Mouse (Mus musculus) lung, postnatal 0 days (tissue): ENCODE data around the gene Rnf185.

Source experiments
- CTCF ChIP-seq: IDR thresholded peaks from 2 replicates; pipeline ENCODE4 v1.5.1; 2016; ENCODE audit warnings: antibody characterized with exemption, mild to moderate bottlenecking
- EP300 ChIP-seq: IDR thresholded peaks from 2 replicates; pipeline ENCODE4 v1.6.1; 2016; ENCODE audit warnings: antibody characterized with exemption, mild to moderate bottlenecking, control low read depth

DNA sequence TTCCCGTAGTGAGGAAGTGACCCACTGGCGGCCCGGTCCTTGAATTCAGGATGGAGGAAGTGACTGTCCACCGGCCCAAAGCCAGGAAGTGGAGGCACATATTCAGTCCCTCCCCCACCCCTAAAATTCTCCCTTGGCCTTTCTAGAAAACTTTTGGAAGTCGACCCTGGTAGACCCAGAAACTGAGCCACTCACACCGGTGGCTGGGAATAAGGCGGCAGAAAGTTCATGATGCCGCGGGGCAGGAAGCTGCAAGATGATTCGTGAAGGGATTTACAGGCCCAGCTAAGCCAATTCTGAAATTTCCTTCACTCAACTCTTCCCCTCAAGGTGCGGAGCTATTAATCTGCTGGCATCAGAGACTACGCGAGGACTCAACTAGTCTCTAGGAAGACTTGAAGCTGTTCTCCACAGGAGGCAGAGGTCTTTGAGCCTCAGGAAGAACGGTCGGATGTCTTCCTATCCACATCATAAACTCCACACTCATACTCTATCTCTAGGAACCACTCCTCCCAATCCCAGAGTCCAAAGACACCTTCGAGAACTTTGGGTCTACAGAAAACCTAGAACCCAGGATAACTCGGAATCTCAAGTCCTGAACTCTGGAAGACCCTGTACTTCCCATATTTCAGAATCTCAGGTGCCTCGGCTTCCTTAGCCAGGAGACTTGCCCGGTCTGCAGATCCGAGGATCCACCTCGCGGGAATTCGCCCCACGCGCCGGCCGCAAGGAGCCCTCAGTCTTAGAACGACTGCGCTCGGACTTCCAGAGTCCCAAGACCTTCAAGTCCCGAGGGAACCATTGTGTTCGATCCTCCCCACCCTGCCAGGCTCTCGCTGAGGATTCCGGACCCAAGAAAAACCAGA, 43.8 kb downstream of the Rnf185 start:
- TF ChIP-seq CTCF (no peak), EP300 (no peak)
